Mouse (Mus musculus) cerebellum, postnatal 14 days (tissue): ENCODE results near the gene Rab1b.

ENCODE experiments used
- DNase-seq, 2 experiments: peaks; one replicate each; pipeline ENCODE4 v3.0.0; 2021; ENCODE audit warnings: mixed read lengths in 2 of 2

Rab1b gene

DNA sequence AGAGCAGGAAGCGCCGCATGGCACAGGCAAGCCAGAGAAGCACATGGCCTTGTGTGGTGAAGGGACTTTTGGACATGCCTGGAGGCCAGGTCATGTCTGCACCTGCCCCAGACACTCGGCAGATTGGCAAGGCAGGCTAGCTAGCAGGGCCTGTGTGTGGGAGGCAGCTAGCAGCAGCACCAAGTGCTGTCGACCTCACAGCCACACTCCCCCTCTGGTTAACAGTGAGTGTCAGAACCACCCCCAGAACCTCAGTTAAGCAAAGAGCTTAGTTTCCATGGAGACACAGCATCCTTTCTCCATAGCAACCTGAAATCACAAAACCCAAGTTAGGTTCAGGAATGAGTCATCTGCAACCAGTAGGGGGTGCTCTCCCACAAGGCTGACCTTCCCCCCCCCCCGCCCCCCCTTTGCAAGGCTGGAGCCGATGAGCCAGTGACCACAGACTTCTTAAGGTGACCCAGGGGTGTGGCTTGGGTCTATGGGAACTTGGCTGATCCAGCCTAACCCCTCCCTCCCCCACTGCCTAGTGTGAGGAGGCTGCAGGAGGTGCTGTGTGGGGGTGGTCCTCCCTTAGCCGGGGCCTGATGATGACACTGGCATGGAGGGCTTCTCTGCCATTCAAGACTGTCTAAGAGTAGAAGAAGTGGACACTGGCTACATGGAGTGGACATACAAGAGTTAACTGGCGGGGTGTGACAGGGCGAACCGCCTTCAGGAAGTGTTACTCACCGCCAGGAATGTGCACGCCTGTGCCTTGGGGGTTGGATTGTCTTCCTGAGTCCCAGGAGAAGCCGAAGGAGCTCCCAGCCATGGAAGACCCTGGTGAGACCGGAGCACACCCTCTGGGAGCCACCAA lies 56.6 kb downstream of the Rab1b start, which contains the start of gene Rin1:
TSS of gene Rin1 (plus strand) at position 435 of the 859 bp plus-strand sequence.
- DNase-seq: peak in 1 of 2 experiments; percentile 56

DNA sequence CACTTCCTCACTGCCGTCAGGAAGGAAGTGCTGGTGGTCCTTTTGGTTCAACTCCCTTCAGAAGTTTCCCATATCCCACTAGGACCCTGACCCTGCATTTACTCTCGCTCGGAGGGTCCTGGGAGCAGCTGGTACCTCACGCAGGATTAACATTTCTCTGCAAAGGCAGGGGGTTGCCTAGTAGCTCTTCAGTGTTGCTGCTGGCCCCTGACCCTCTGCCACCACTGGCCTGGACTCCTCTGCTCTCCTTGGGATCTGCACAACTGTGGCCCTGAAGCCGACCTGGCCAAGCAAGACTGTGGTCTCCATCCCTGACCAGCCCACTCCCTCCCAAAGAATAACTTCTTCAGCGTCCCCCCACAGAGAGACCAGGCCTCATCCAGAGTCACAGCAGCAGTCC lies 57.5 kb downstream of the Rab1b start:
- DNase-seq: no peak
